Mouse (Mus musculus): ENCODE results near the gene Phf21a. TPM values are rescaled to one million over a fixed set of nuclear protein-coding genes. Genes with fewer than 3 reads are reported as not detected.

Gene Phf21a
- polyA plus RNA-seq, 1 experiment from 2014 or later: 7.3 TPM

DNA sequence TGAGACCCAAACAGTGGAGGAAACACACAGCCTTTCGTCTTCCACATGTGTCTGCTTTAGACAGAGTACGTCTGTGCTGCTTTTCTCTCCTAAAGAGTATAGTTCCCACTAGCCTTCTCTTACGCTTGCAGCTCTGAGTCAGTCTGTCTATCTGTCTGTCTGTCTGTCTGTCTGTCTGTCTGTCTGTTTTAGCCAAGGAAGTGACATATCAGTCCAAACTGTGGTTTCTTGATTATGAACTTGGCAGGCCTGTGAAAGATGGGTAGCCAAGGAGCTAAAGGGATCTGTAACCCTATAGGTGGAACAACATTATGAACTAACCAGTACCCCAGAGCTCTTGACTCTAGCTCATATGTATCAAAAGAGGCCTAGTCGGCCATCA lies 180.9 kb downstream of the Phf21a start:
- H3K9ac ChIP-seq (ENCODE audit: low read length): no peak overlapping the region
- H3K4me3 ChIP-seq (ENCODE audit: low read depth, low read length): no peak overlapping the region
- no peaks in the 10 kb centered on the region for H3K27me3 ChIP-seq (ENCODE audit: control insufficient read depth, insufficient read depth, low read length)
- TF ChIP-seq EP300 (optimal IDR thresholded peaks at IDR 0.05) (no peak), CTCF (IDR thresholded peaks at IDR 0.05; ENCODE audit: low read depth) (no peak)
- H3K4me1 ChIP-seq (replicated peaks; ENCODE audit: control insufficient read depth, insufficient read depth): no peaks in the 10 kb centered on the region
- DNase-seq (ENCODE audit: low spot score) (no peak), ATAC-seq (ENCODE audit: low FRiP score, low TSS enrichment) (no peak)
- no peaks in the 10 kb centered on the region for H3K9me3 ChIP-seq (ENCODE audit: control insufficient read depth, low read length)
- WGBS: 73% methylated on average over 4 of the region's 4 CpGs
- H3K27ac ChIP-seq (replicated peaks): no peak overlapping the region
- H3K36me3 ChIP-seq (ENCODE audit: control insufficient read depth, insufficient read depth, low read length): no peaks in the 10 kb centered on the region
- H3K4me2 ChIP-seq (replicated peaks; ENCODE audit: low read depth): peak overlapping the region; percentile 14; the same call in 1 of the 2 replicates

DNA sequence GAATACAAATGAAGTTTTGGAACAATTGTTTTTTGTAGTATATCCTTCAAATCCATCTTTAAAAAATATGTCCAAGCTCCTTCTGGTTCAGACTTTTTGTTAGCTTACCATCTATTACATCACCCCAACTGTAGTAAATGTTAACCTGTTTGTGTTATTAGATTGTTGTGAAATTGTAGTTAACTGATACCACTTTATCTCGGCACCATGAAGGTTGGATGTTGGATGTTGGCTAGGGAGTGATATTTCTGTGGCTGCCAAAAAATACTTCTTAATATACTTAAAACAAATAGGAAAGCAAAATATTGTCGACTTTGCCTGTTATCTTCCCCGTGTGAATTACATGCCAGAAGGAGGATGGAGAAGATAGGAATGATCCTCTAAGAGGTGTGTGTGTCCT lies 184.9 kb downstream of the Phf21a start:
- H3K4me1 ChIP-seq (replicated peaks; ENCODE audit: control insufficient read depth, insufficient read depth): no peaks in the 10 kb centered on the region
- no peak overlapping the region for H3K4me3 ChIP-seq (ENCODE audit: low read depth, low read length)
- ATAC-seq (ENCODE audit: low FRiP score, low TSS enrichment) (no peak), DNase-seq (ENCODE audit: low spot score) (no peak)
- H3K27ac ChIP-seq (replicated peaks): no peak overlapping the region
- 71% methylated on average over 3 of the region's 3 CpGs for WGBS
- TF ChIP-seq EP300 (optimal IDR thresholded peaks at IDR 0.05): no peak
- TF ChIP-seq CTCF (IDR thresholded peaks at IDR 0.05; ENCODE audit: low read depth): no peak
- no peak overlapping the region for H3K9ac ChIP-seq (ENCODE audit: low read length)
- no peaks in the 10 kb centered on the region for H3K9me3 ChIP-seq (ENCODE audit: control insufficient read depth, low read length)
- no peaks in the 10 kb centered on the region for H3K27me3 ChIP-seq (ENCODE audit: control insufficient read depth, insufficient read depth, low read length)
- no peaks in the 10 kb centered on the region for H3K36me3 ChIP-seq (ENCODE audit: control insufficient read depth, insufficient read depth, low read length)
- H3K4me2 ChIP-seq (replicated peaks; ENCODE audit: low read depth): no peak overlapping the region

DNA sequence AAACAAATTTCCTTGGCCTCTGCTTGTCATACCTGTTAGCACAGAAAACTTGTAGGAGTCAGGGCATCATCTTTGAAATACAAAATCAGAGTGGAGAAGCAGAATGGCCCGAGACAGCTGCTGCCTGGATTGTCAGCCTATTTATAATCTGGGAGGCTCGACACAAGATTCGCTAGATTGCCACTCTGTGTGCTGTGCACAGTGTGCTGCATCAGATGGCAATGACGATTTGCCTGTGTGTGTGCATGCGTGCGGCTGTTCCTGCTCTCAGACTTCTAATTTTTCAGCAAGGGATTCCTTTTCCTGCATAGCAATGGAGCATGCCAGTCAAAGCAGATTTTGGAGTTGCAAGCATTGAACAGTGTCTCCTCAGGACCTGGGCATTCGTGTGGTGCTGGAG lies 185.7 kb downstream of the Phf21a start:
- Histone ChIP-seq H3K27me3 (ENCODE audit: control insufficient read depth, insufficient read depth, low read length) (no peaks in the 10 kb centered on the region), H3K4me3 (ENCODE audit: low read depth, low read length) (no peak overlapping the region), H3K4me1 (replicated peaks; ENCODE audit: control insufficient read depth, insufficient read depth) (no peaks in the 10 kb centered on the region), H3K36me3 (ENCODE audit: control insufficient read depth, insufficient read depth, low read length) (no peaks in the 10 kb centered on the region), H3K4me2 (replicated peaks; ENCODE audit: low read depth) (no peak overlapping the region), H3K9ac (ENCODE audit: low read length) (no peak overlapping the region), H3K27ac (replicated peaks) (no peak overlapping the region), H3K9me3 (ENCODE audit: control insufficient read depth, low read length) (no peaks in the 10 kb centered on the region)
- ATAC-seq (ENCODE audit: low FRiP score, low TSS enrichment): no peak
- no peak for TF ChIP-seq CTCF (IDR thresholded peaks at IDR 0.05; ENCODE audit: low read depth)
- TF ChIP-seq EP300 (optimal IDR thresholded peaks at IDR 0.05): no peak
- 81% methylated on average over 7 of the region's 7 CpGs for WGBS
- no peak for DNase-seq (ENCODE audit: low spot score)

DNA sequence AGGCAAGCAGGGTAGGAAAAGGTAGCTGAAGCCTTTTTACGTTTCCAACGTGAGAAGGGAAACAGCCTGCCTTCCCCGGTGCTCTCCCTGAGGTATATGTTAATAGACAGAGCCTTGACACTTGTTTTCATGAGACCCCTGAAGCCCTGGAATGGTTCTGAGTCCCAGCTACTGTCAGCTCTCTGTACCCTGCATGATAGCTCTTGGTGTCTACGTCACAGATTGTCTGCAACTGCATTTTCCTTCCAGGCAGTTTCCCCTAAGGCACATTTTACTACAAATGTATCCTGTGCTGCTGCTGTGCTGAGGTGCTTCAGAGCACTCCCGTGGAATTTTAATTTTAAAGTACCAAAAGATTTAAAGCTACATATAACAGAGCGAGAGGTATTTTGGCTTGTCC lies 186.5 kb downstream of the Phf21a start:
- DNase-seq (ENCODE audit: low spot score): no peak
- Histone ChIP-seq H3K9me3 (ENCODE audit: control insufficient read depth, low read length) (no peaks in the 10 kb centered on the region), H3K27me3 (ENCODE audit: control insufficient read depth, insufficient read depth, low read length) (no peaks in the 10 kb centered on the region), H3K36me3 (ENCODE audit: control insufficient read depth, insufficient read depth, low read length) (no peaks in the 10 kb centered on the region), H3K4me2 (replicated peaks; ENCODE audit: low read depth) (no peak overlapping the region), H3K27ac (replicated peaks) (no peak overlapping the region), H3K4me1 (replicated peaks; ENCODE audit: control insufficient read depth, insufficient read depth) (no peaks in the 10 kb centered on the region), H3K4me3 (ENCODE audit: low read depth, low read length) (no peak overlapping the region), H3K9ac (ENCODE audit: low read length) (no peak overlapping the region)
- ATAC-seq (ENCODE audit: low FRiP score, low TSS enrichment): no peak
- 82% methylated on average over 6 of the region's 6 CpGs for WGBS
- TF ChIP-seq EP300 (optimal IDR thresholded peaks at IDR 0.05) (no peak), CTCF (IDR thresholded peaks at IDR 0.05; ENCODE audit: low read depth) (no peak)

DNA sequence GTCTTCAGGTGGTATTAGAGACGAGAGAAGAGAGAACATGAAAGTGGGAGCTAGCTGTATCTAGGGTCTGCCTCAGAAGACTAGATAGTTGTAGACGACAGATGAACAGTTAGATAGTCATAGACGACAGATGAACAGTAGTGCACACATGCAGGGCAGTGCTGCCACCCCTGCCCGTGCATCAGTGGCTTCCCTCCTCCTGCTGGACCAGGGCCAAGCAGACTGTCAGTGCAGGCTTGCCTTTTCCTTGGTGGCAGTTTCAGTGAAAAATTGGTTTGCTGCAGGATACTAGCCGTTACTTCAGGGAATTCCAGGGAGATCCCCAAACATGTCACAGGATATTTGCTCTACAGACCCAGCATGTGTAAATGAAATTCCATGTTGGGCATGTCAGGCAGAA lies 192.7 kb downstream of the Phf21a start:
- Histone ChIP-seq H3K4me2 (replicated peaks; ENCODE audit: low read depth) (no peak overlapping the region), H3K4me1 (replicated peaks; ENCODE audit: control insufficient read depth, insufficient read depth) (no peaks in the 10 kb centered on the region), H3K27ac (replicated peaks) (no peak overlapping the region), H3K9me3 (ENCODE audit: control insufficient read depth, low read length) (no peaks in the 10 kb centered on the region), H3K36me3 (ENCODE audit: control insufficient read depth, insufficient read depth, low read length) (no peaks in the 10 kb centered on the region), H3K9ac (ENCODE audit: low read length) (no peak overlapping the region), H3K4me3 (ENCODE audit: low read depth, low read length) (no peak overlapping the region), H3K27me3 (ENCODE audit: control insufficient read depth, insufficient read depth, low read length) (no peaks in the 10 kb centered on the region)
- WGBS: 56% methylated on average over 5 of the region's 5 CpGs
- no peak for ATAC-seq (ENCODE audit: low FRiP score, low TSS enrichment)
- TF ChIP-seq CTCF (IDR thresholded peaks at IDR 0.05; ENCODE audit: low read depth) (no peak), EP300 (optimal IDR thresholded peaks at IDR 0.05) (no peak)
- DNase-seq (ENCODE audit: low spot score): no peak

DNA sequence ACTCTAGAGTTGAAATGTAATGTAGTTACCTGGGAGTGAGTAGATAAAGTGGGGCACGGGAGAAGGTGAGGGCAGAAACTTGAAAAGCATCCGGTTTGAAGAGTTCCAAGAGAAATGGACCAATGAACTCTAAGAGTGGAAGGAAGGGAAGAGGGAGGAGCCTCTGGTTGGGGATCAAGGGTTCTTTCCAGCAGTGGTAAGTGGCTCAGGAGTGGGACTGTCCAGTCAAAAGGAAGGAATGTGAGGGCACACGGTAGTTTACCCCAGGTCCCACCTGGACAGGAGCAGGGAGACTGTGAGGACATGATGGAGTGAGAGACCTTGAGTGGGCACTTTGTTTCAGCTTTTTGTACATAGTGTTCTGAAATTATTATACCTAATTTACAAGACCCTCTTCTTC lies 196.4 kb downstream of the Phf21a start:
- no peaks in the 10 kb centered on the region for H3K27me3 ChIP-seq (ENCODE audit: control insufficient read depth, insufficient read depth, low read length)
- no peak overlapping the region for H3K9ac ChIP-seq (ENCODE audit: low read length)
- TF ChIP-seq CTCF (IDR thresholded peaks at IDR 0.05; ENCODE audit: low read depth): no peak
- no peak for TF ChIP-seq EP300 (optimal IDR thresholded peaks at IDR 0.05)
- H3K27ac ChIP-seq (replicated peaks): no peak overlapping the region
- no peaks in the 10 kb centered on the region for H3K9me3 ChIP-seq (ENCODE audit: control insufficient read depth, low read length)
- H3K36me3 ChIP-seq (ENCODE audit: control insufficient read depth, insufficient read depth, low read length): no peaks in the 10 kb centered on the region
- H3K4me3 ChIP-seq (ENCODE audit: low read depth, low read length): no peak overlapping the region
- H3K4me1 ChIP-seq (replicated peaks; ENCODE audit: control insufficient read depth, insufficient read depth): no peaks in the 10 kb centered on the region
- DNase-seq (ENCODE audit: low spot score): no peak
- WGBS: 58% methylated on average over 3 of the region's 3 CpGs
- ATAC-seq (ENCODE audit: low FRiP score, low TSS enrichment): no peak
- no peak overlapping the region for H3K4me2 ChIP-seq (replicated peaks; ENCODE audit: low read depth)

Data from stomach, postnatal 0 days (tissue).